Mouse (Mus musculus): Measurements from ENCODE around the gene Loxl4. TPM values are rescaled to one million over a fixed set of nuclear protein-coding genes. Genes with fewer than 3 reads are reported as not detected.

Loxl4 gene
- total RNA-seq, 2 experiments from 2014 or later: 1.9 TPM

GRCm38 (mm10) chr19:42608082-42608481, 4.5 kb downstream of the Loxl4 start:
- no peak for DNase-seq

GRCm38 (mm10) chr19:42602576-42602975, 10.0 kb downstream of the Loxl4 start:
- no peak for DNase-seq

- DNase-seq: no peak
Measured at GRCm38 (mm10) chr19:42602041-42602440, 10.6 kb downstream of the Loxl4 start.

- DNase-seq: no peak
Measured at GRCm38 (mm10) chr19:42601445-42601844, 11.2 kb downstream of the Loxl4 start.

GRCm38 (mm10) chr19:42600591-42600990, 12.0 kb downstream of the Loxl4 start:
- no peak for DNase-seq

GRCm38 (mm10) chr19:42599891-42600290, 12.7 kb downstream of the Loxl4 start:
- no peak for DNase-seq

GRCm38 (mm10) chr19:42597896-42598295, 14.7 kb downstream of the Loxl4 start:
- DNase-seq: no peak

- DNase-seq: no peak
Measured at GRCm38 (mm10) chr19:42597286-42597685, 15.3 kb downstream of the Loxl4 start.

GRCm38 (mm10) chr19:42595066-42595465, 17.5 kb downstream of the Loxl4 start:
- DNase-seq: no peak

- no peak for DNase-seq
Measured at GRCm38 (mm10) chr19:42593456-42593855, 19.2 kb downstream of the Loxl4 start.

- no peak for DNase-seq
Measured at GRCm38 (mm10) chr19:42591534-42591933, 21.1 kb downstream of the Loxl4 start.

GRCm38 (mm10) chr19:42589246-42589645, 23.4 kb downstream of the Loxl4 start:
- no peak for DNase-seq

- DNase-seq: no peak
Measured at GRCm38 (mm10) chr19:42587704-42588103, 24.9 kb downstream of the Loxl4 start.

- DNase-seq: no peak
Measured at GRCm38 (mm10) chr19:42584188-42584587, 28.4 kb downstream of the Loxl4 start.

GRCm38 (mm10) chr19:42583677-42584076, 28.9 kb downstream of the Loxl4 start:
- DNase-seq: no peak

GRCm38 (mm10) chr19:42582811-42583370, 29.7 kb downstream of the Loxl4 start:
- DNase-seq: no peak

- no peak for DNase-seq
Measured at GRCm38 (mm10) chr19:42580701-42581100, 31.9 kb downstream of the Loxl4 start.

- no peak for DNase-seq
Measured at GRCm38 (mm10) chr19:42578631-42579030, 34.0 kb downstream of the Loxl4 start.

- DNase-seq: no peak
Measured at GRCm38 (mm10) chr19:42576856-42577255, 35.8 kb downstream of the Loxl4 start.

- DNase-seq: no peak
Measured at GRCm38 (mm10) chr19:42575317-42575716, 37.3 kb downstream of the Loxl4 start.

GRCm38 (mm10) chr19:42571291-42571690, 41.3 kb downstream of the Loxl4 start:
- no peak for DNase-seq

GRCm38 (mm10) chr19:42569076-42569475, 43.5 kb downstream of the Loxl4 start:
- DNase-seq: no peak

- DNase-seq: no peak
Measured at GRCm38 (mm10) chr19:42567020-42567419, 45.6 kb downstream of the Loxl4 start.

- DNase-seq: no peak
Measured at GRCm38 (mm10) chr19:42566283-42567019, 46.2 kb downstream of the Loxl4 start.

All from heart, postnatal 4 days (tissue).